In genomic region chr1:155721443-155721842, GRCm38 (mm10) we compare ENCODE assay signal across 10 mouse cellular contexts. TPM values are rescaled to one million over a fixed set of nuclear protein-coding genes. Genes with fewer than 3 reads are reported as not detected.
DNase-seq lines count a peak whose midpoint lies in the region; ATAC-seq lines count a peak whose summit lies in the region.
"Had no signal": no experiment of that assay in that cellular context is flagged by ENCODE, and none has a peak within 500 bp of the region (broad histone marks: within the 10 kb centered on the region; RNA-seq: fewer than 3 reads in every experiment).

No protein-coding gene starts in this region.

- H3K27ac ChIP-seq in midbrain, embryonic 11.5 days (ENCODE audit: low read depth, low read length), result no peak overlapping the region
- H3K27ac ChIP-seq in midbrain, embryonic 13.5 days, result no peak overlapping the region
- H3K27ac ChIP-seq in limb, embryonic 10.5 days, result no peak overlapping the region
- H3K27ac ChIP-seq in intestine, embryonic 15.5 days, result no peak overlapping the region
- H3K27ac ChIP-seq: liver, embryonic 15.5 days had no signal

- no peaks in the 10 kb centered on the region for H3K36me3 ChIP-seq in midbrain, embryonic 11.5 days (ENCODE audit: control insufficient read depth, insufficient read depth, low read length)
- no peaks in the 10 kb centered on the region for H3K36me3 ChIP-seq in midbrain, embryonic 13.5 days
- H3K36me3 ChIP-seq in limb, embryonic 10.5 days, result no peaks in the 10 kb centered on the region
- H3K36me3 ChIP-seq in intestine, embryonic 15.5 days, result no peaks in the 10 kb centered on the region
- H3K36me3 ChIP-seq: liver, embryonic 15.5 days had no signal

- no peak overlapping the region for H3K4me2 ChIP-seq in midbrain, embryonic 11.5 days
- no peak overlapping the region for H3K4me2 ChIP-seq in midbrain, embryonic 13.5 days (replicated peaks)
- no peak overlapping the region for H3K4me2 ChIP-seq in intestine, embryonic 15.5 days (replicated peaks)
- H3K4me2 ChIP-seq: liver, embryonic 15.5 days had no signal

- no peak overlapping the region for H3K4me3 ChIP-seq in midbrain, embryonic 11.5 days (ENCODE audit: low read depth, low read length)
- no peak overlapping the region for H3K4me3 ChIP-seq in midbrain, embryonic 13.5 days (replicated peaks)
- no peak overlapping the region for H3K4me3 ChIP-seq in limb, embryonic 10.5 days
- H3K4me3 ChIP-seq in intestine, embryonic 15.5 days (replicated peaks), result no peak overlapping the region
- H3K4me3 ChIP-seq: liver, embryonic 15.5 days had no signal

- H3K4me1 ChIP-seq in midbrain, embryonic 11.5 days (ENCODE audit: control insufficient read depth, insufficient read depth, low read length), result no peaks in the 10 kb centered on the region
- H3K4me1 ChIP-seq in midbrain, embryonic 13.5 days (replicated peaks), result 0 out of 2 replicates have a peak, but pooled peaks cover 11% of the 10 kb centered on the region
- peaks cover 8% of the 10 kb centered on the region for H3K4me1 ChIP-seq in limb, embryonic 10.5 days
- H3K4me1 ChIP-seq in intestine, embryonic 15.5 days (replicated peaks), result no peaks in the 10 kb centered on the region
- H3K4me1 ChIP-seq: liver, embryonic 15.5 days had no signal

- H3K9me3 ChIP-seq in midbrain, embryonic 11.5 days (ENCODE audit: control insufficient read depth, low read length), result no peaks in the 10 kb centered on the region
- no peaks in the 10 kb centered on the region; the same call in 1 of the 2 replicates for H3K9me3 ChIP-seq in midbrain, embryonic 13.5 days
- no peaks in the 10 kb centered on the region for H3K9me3 ChIP-seq in limb, embryonic 10.5 days (replicated peaks)
- no peaks in the 10 kb centered on the region for H3K9me3 ChIP-seq in intestine, embryonic 15.5 days
- H3K9me3 ChIP-seq: liver, embryonic 15.5 days had no signal

- H3K9ac ChIP-seq in midbrain, embryonic 11.5 days (ENCODE audit: low read length), result no peak overlapping the region
- H3K9ac ChIP-seq in midbrain, embryonic 13.5 days (replicated peaks), result no peak overlapping the region
- H3K9ac ChIP-seq in intestine, embryonic 15.5 days, result no peak overlapping the region
- H3K9ac ChIP-seq: liver, embryonic 15.5 days had no signal

- ATAC-seq in midbrain, embryonic 11.5 days (ENCODE audit: low FRiP score), result peak; percentile 35; the same call in 1 of the 2 replicates
- no peak for ATAC-seq in midbrain, embryonic 13.5 days
- no peak; the same call in 1 of the 2 replicates for ATAC-seq in intestine, embryonic 15.5 days

- H3K27me3 ChIP-seq in midbrain, embryonic 11.5 days (ENCODE audit: control insufficient read depth, insufficient read depth, low read length), result peaks cover 36% of the 10 kb centered on the region
- H3K27me3 ChIP-seq in midbrain, embryonic 13.5 days, result peaks cover 89% of the 10 kb centered on the region
- peaks cover 65% of the 10 kb centered on the region for H3K27me3 ChIP-seq in limb, embryonic 10.5 days (ENCODE audit: low read depth, poor library complexity, severe bottlenecking)
- peaks cover 20% of the 10 kb centered on the region for H3K27me3 ChIP-seq in intestine, embryonic 15.5 days (replicated peaks)

- WGBS in midbrain, embryonic 11.5 days, result 34% methylated on average over 8 of the region's 8 CpGs
- whole genome bisulfite sequencing in midbrain, embryonic 13.5 days, result 26% methylated on average over 8 of the region's 8 CpGs
- WGBS in limb, embryonic 10.5 days, result 42% methylated on average over 8 of the region's 8 CpGs
- 44% methylated on average over 8 of the region's 8 CpGs for whole genome bisulfite sequencing in intestine, embryonic 15.5 days

- DNase-seq in gastrocnemius, adult 18-20 months (ENCODE audit: low spot score), result peak; percentile 59
- DNase-seq in gastrocnemius, postnatal 25 days, result no peak
- peak; percentile 94 for DNase-seq in midbrain, embryonic 11.5 days (ENCODE audit: low spot score, missing footprints)
- peak; percentile 42 for DNase-seq in adrenal gland, postnatal 25 days
- DNase-seq in limb, embryonic 10.5 days (ENCODE audit: low spot score), result peak; percentile 66
- peak; percentile 60 for DNase-seq in testis, postnatal 10 days (ENCODE audit: low spot score)

RNA-seq across cellular contexts. Expression of gene Lhx4, which starts 30.0 kb away (rescaled TPM):
- not detected for total RNA-seq in gastrocnemius, adult 18-20 months (2021)
- total RNA-seq in gastrocnemius, postnatal 25 days (2021), result not detected
- polyA plus RNA-seq in midbrain, embryonic 11.5 days (2014; fragmentation: Nextera tagmentation; extraction: Ambion mirVana), result 1.7 and 2.2 TPM in 2 replicates
- polyA plus RNA-seq in midbrain, embryonic 13.5 days (2015; fragmentation: Nextera tagmentation; extraction: Ambion mirVana), result 3.0 and 4.3 TPM in 2 replicates
- total RNA-seq in adrenal gland, postnatal 25 days (2021), result 0.06 TPM in 1 of 2 replicates, not detected in the other
- 0.23 TPM in 1 of 2 replicates, not detected in the other for polyA plus RNA-seq in limb, embryonic 10.5 days (2016; fragmentation: Nextera tagmentation; extraction: Ambion mirVana)
- not detected in 2 replicates for polyA plus RNA-seq in intestine, embryonic 15.5 days (2015; fragmentation: Nextera tagmentation; extraction: Ambion mirVana)
- polyA plus RNA-seq: liver, embryonic 15.5 days; stomach, embryonic 16.5 days had no signal
